11 mouse cellular contexts compared by ENCODE assay signal in the genomic region with DNA sequence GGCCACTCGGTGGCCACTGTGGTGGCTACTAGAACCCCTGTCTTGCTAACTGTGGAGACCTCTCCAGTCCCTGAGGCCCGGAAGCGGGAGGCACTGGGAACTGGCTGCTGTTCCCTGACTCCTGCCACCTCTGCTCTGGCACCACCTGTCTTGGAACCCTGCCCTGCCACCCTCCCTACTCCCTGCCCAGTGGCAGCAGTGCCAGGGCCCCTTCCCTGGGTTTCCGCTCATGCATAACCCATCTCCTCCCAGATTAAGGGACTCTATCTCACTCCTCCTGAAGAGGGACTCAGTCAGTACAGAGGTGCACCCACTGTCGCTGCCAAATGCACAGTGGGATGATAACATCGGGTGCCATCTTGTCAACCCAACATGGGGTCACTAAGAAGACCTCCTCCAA. TPM values are rescaled to one million over a fixed set of nuclear protein-coding genes. Genes with fewer than 3 reads are reported as not detected.
A peak's percentile ranks its signal among the peaks of the same experiment; 100 is the strongest.
DNase-seq lines count a peak whose midpoint lies in the region; ATAC-seq lines count a peak whose summit lies in the region.
"Had no signal": no experiment of that assay in that cellular context is flagged by ENCODE, and none has a peak within 500 bp of the region (broad histone marks: within the 10 kb centered on the region; RNA-seq: fewer than 3 reads in every experiment).

No protein-coding gene starts in this region.

- no peak overlapping the region for H3K4me2 ChIP-seq in heart, embryonic 13.5 days
- H3K4me2 ChIP-seq in midbrain, embryonic 11.5 days = no peak overlapping the region
- H3K4me2 ChIP-seq: liver, embryonic 12.5 days had no signal

- H3K36me3 ChIP-seq in heart, embryonic 13.5 days = no peaks in the 10 kb centered on the region
- H3K36me3 ChIP-seq in heart, embryonic 10.5 days = no peaks in the 10 kb centered on the region
- H3K36me3 ChIP-seq in midbrain, embryonic 11.5 days (ENCODE audit: control insufficient read depth, insufficient read depth, low read length) = no peaks in the 10 kb centered on the region
- H3K36me3 ChIP-seq: liver, embryonic 12.5 days had no signal

- no peak overlapping the region for H3K9ac ChIP-seq in heart, embryonic 13.5 days
- no peak overlapping the region for H3K9ac ChIP-seq in midbrain, embryonic 11.5 days (ENCODE audit: low read length)
- H3K9ac ChIP-seq: liver, embryonic 12.5 days had no signal

- peak overlapping the region; percentile 84 for H3K27ac ChIP-seq in heart, embryonic 13.5 days (replicated peaks)
- H3K27ac ChIP-seq in heart, embryonic 10.5 days = no peak overlapping the region
- H3K27ac ChIP-seq in midbrain, embryonic 11.5 days (ENCODE audit: low read depth, low read length) = peak overlapping the region; percentile 81; the same call in 1 of the 2 replicates
- H3K27ac ChIP-seq: liver, embryonic 12.5 days had no signal

- H3K4me1 ChIP-seq in heart, embryonic 13.5 days = peaks cover 42% of the 10 kb centered on the region
- H3K4me1 ChIP-seq in heart, embryonic 10.5 days = peaks cover 39% of the 10 kb centered on the region
- H3K4me1 ChIP-seq in midbrain, embryonic 11.5 days (ENCODE audit: control insufficient read depth, insufficient read depth, low read length) = peaks cover 20% of the 10 kb centered on the region

- DNase-seq in heart, embryonic 10.5 days (ENCODE audit: low spot score) = no peak
- DNase-seq in urinary bladder, postnatal 14 days (ENCODE audit: low spot score) = peak; percentile 38
- no peak for DNase-seq in urinary bladder, postnatal 25 days (ENCODE audit: low spot score)
- no peak for DNase-seq in midbrain, embryonic 11.5 days (ENCODE audit: low spot score, missing footprints)
- DNase-seq in embryo, embryonic 10.5 days (ENCODE audit: low spot score) = no peak
- no peak for DNase-seq in frontal cortex, adult 2 months (ENCODE audit: extremely low spot score in 1 of 2, low spot score in 1 of 2)
- DNase-seq in gastrocnemius, postnatal 36 days = no peak
- DNase-seq: gastrocnemius, postnatal 25 days; kidney, adult 9 months had no signal

- no peak overlapping the region for H3K4me3 ChIP-seq in heart, embryonic 13.5 days
- H3K4me3 ChIP-seq in heart, embryonic 10.5 days = no peak overlapping the region
- no peak overlapping the region for H3K4me3 ChIP-seq in midbrain, embryonic 11.5 days (ENCODE audit: low read depth, low read length)
- H3K4me3 ChIP-seq: liver, embryonic 12.5 days had no signal

- no peak for ATAC-seq in heart, embryonic 13.5 days (ENCODE audit: extremely low read depth, insufficient number of reproducible peaks, low FRiP score, low TSS enrichment)
- peak; percentile 47 for ATAC-seq in midbrain, embryonic 11.5 days (ENCODE audit: low FRiP score)
- ATAC-seq: liver, embryonic 12.5 days had no signal

- intact Hi-C loops in gastrocnemius, postnatal 36 days (cut with DNase I) = no loop called here

- no peaks in the 10 kb centered on the region for H3K27me3 ChIP-seq in heart, embryonic 13.5 days (replicated peaks)
- 0 out of 2 replicates have a peak, but pooled peaks cover 5% of the 10 kb centered on the region for H3K27me3 ChIP-seq in heart, embryonic 10.5 days (ENCODE audit: insufficient read depth, poor library complexity, severe bottlenecking)
- H3K27me3 ChIP-seq in midbrain, embryonic 11.5 days (ENCODE audit: control insufficient read depth, insufficient read depth, low read length) = no peaks in the 10 kb centered on the region

- no peaks in the 10 kb centered on the region; the same call in 1 of the 2 replicates for H3K9me3 ChIP-seq in heart, embryonic 13.5 days
- no peaks in the 10 kb centered on the region for H3K9me3 ChIP-seq in heart, embryonic 10.5 days
- H3K9me3 ChIP-seq in midbrain, embryonic 11.5 days (ENCODE audit: control insufficient read depth, low read length) = no peaks in the 10 kb centered on the region
- H3K9me3 ChIP-seq: liver, embryonic 12.5 days had no signal

- WGBS in heart, embryonic 13.5 days = 79% methylated on average over 6 of the region's 6 CpGs
- WGBS in heart, embryonic 10.5 days = 84% methylated on average over 6 of the region's 6 CpGs
- 73% methylated on average over 6 of the region's 6 CpGs for WGBS in midbrain, embryonic 11.5 days

RNA-seq across cellular contexts. Expression of gene Sox10, which starts 27.4 kb away (rescaled TPM):
- polyA plus RNA-seq in heart, embryonic 13.5 days (2015; fragmentation: Nextera tagmentation; extraction: Ambion mirVana) = 0.42 and 0.44 TPM in 2 replicates
- polyA plus RNA-seq in heart, embryonic 10.5 days (2016; fragmentation: Nextera tagmentation; extraction: Ambion mirVana) = 0.34 and 1.6 TPM in 2 replicates
- polyA plus RNA-seq in midbrain, embryonic 11.5 days (2014; fragmentation: Nextera tagmentation; extraction: Ambion mirVana) = 0.64 and 0.95 TPM in 2 replicates
- polyA plus RNA-seq in frontal cortex, adult 2 months (2012; rRNA removed) = 55.2 and 61.4 TPM in 2 replicates
- 1 to 10 TPM in 1 of 2 experiments, under 1 TPM in 1; 0.97 to 1.8 TPM for total RNA-seq in gastrocnemius, postnatal 36 days (2021)

RNA-seq across cellular contexts. Expression of gene Pick1, which starts 36.5 kb away (rescaled TPM):
- polyA plus RNA-seq in heart, embryonic 13.5 days (2015; fragmentation: Nextera tagmentation; extraction: Ambion mirVana) = 32.4 and 33.4 TPM in 2 replicates
- 41.0 and 41.3 TPM in 2 replicates for polyA plus RNA-seq in heart, embryonic 10.5 days (2016; fragmentation: Nextera tagmentation; extraction: Ambion mirVana)
- 18.7 and 21.1 TPM in 2 replicates for polyA plus RNA-seq in midbrain, embryonic 11.5 days (2014; fragmentation: Nextera tagmentation; extraction: Ambion mirVana)
- 87.7 and 98.4 TPM in 2 replicates for polyA plus RNA-seq in frontal cortex, adult 2 months (2012; rRNA removed)
- total RNA-seq in gastrocnemius, postnatal 36 days (2021) = 10 to 100 TPM; 26.9 to 30.9 TPM

RNA-seq across cellular contexts. Expression of gene Gm49486, which starts 36.7 kb away (rescaled TPM):
- 0.35 and 0.78 TPM in 2 replicates for polyA plus RNA-seq in heart, embryonic 13.5 days (2015; fragmentation: Nextera tagmentation; extraction: Ambion mirVana)
- 0.16 and 0.39 TPM in 2 replicates for polyA plus RNA-seq in heart, embryonic 10.5 days (2016; fragmentation: Nextera tagmentation; extraction: Ambion mirVana)
- 0.12 and 0.57 TPM in 2 replicates for polyA plus RNA-seq in midbrain, embryonic 11.5 days (2014; fragmentation: Nextera tagmentation; extraction: Ambion mirVana)
- polyA plus RNA-seq in frontal cortex, adult 2 months (2012; rRNA removed) = 1.3 and 1.4 TPM in 2 replicates
- total RNA-seq in gastrocnemius, postnatal 36 days (2021) = under 1 TPM in 1 of 2 experiments, not detected in 1; 0.46 TPM

RNA-seq across cellular contexts. Expression of gene 1700088E04Rik, which starts 51.4 kb away (rescaled TPM):
- polyA plus RNA-seq in heart, embryonic 13.5 days (2015; fragmentation: Nextera tagmentation; extraction: Ambion mirVana) = 6.0 TPM in 2 replicates
- polyA plus RNA-seq in heart, embryonic 10.5 days (2016; fragmentation: Nextera tagmentation; extraction: Ambion mirVana) = 6.0 and 8.1 TPM in 2 replicates
- polyA plus RNA-seq in midbrain, embryonic 11.5 days (2014; fragmentation: Nextera tagmentation; extraction: Ambion mirVana) = 9.5 and 10.2 TPM in 2 replicates
- polyA plus RNA-seq in frontal cortex, adult 2 months (2012; rRNA removed) = 15.0 and 18.6 TPM in 2 replicates
- 1 to 10 TPM in 1 of 2 experiments, under 1 TPM in 1; 0.66 to 1.2 TPM for total RNA-seq in gastrocnemius, postnatal 36 days (2021)

RNA-seq across cellular contexts. Expression of gene Polr2f, which starts 51.6 kb away (rescaled TPM):
- 231 and 244 TPM in 2 replicates for polyA plus RNA-seq in heart, embryonic 13.5 days (2015; fragmentation: Nextera tagmentation; extraction: Ambion mirVana)
- 289 and 326 TPM in 2 replicates for polyA plus RNA-seq in heart, embryonic 10.5 days (2016; fragmentation: Nextera tagmentation; extraction: Ambion mirVana)
- 354 and 362 TPM in 2 replicates for polyA plus RNA-seq in midbrain, embryonic 11.5 days (2014; fragmentation: Nextera tagmentation; extraction: Ambion mirVana)
- 159 and 176 TPM in 2 replicates for polyA plus RNA-seq in frontal cortex, adult 2 months (2012; rRNA removed)
- 10 to 100 TPM; 65.9 to 67.1 TPM for total RNA-seq in gastrocnemius, postnatal 36 days (2021)

Comparison
In these comparisons a context has a peak if more than half of its experiments do, and no peak if none do; other contexts are left out.
1. RNA of gene Sox10, which starts 27.4 kb away (polyA plus RNA-seq): 55.2 to 61.4 TPM in frontal cortex, adult 2 months; 0.34 to 1.6 TPM in heart, embryonic 10.5 days, 0.64 to 0.95 TPM in midbrain, embryonic 11.5 days and 0.42 to 0.44 TPM in heart, embryonic 13.5 days; every median in the first group is over 10 times any median in the second.